In genomic region chr11:107895635-107896034, GRCm38 (mm10) we compare ENCODE assay signal across 16 mouse cellular contexts. TPM values are rescaled to one million over a fixed set of nuclear protein-coding genes. Genes with fewer than 3 reads are reported as not detected.
"Had no signal": no experiment of that assay in that cellular context is flagged by ENCODE, and none has a peak within 500 bp of the region (broad histone marks: within the 10 kb centered on the region; RNA-seq: fewer than 3 reads in every experiment).

No protein-coding gene starts in this region.

- H3K27ac ChIP-seq: kidney, embryonic 15.5 days; limb, embryonic 10.5 days; liver, embryonic 15.5 days; midbrain, embryonic 13.5 days; neural tube, embryonic 13.5 days had no signal

- ATAC-seq: lung, postnatal 0 days; midbrain, embryonic 13.5 days had no signal

- H3K36me3 ChIP-seq: kidney, embryonic 15.5 days; limb, embryonic 10.5 days; liver, embryonic 15.5 days; midbrain, embryonic 13.5 days; neural tube, embryonic 13.5 days had no signal

- H3K4me2 ChIP-seq: kidney, embryonic 15.5 days; liver, embryonic 11.5 days; liver, embryonic 15.5 days; midbrain, embryonic 13.5 days; neural tube, embryonic 13.5 days had no signal

- DNase-seq: kidney, adult 2 months; kidney, postnatal 14 days; lung, adult 2 months; lung, postnatal 36 days; right cerebral cortex, postnatal 25 days; thymus, postnatal 4 days had no signal

- H3K4me1 ChIP-seq: kidney, embryonic 15.5 days; liver, embryonic 15.5 days; midbrain, embryonic 13.5 days had no signal

- H3K9ac ChIP-seq: kidney, embryonic 15.5 days; liver, embryonic 15.5 days; midbrain, embryonic 13.5 days; neural tube, embryonic 13.5 days had no signal

- H3K4me3 ChIP-seq: kidney, embryonic 15.5 days; limb, embryonic 10.5 days; liver, embryonic 15.5 days; midbrain, embryonic 13.5 days; neural tube, embryonic 13.5 days had no signal

- H3K9me3 ChIP-seq: kidney, embryonic 15.5 days; limb, embryonic 10.5 days; liver, embryonic 15.5 days; midbrain, embryonic 13.5 days; neural tube, embryonic 13.5 days had no signal

- H3K27me3 ChIP-seq: kidney, embryonic 15.5 days; liver, embryonic 15.5 days; midbrain, embryonic 13.5 days; neural tube, embryonic 13.5 days had no signal

RNA-seq across cellular contexts. Expression of gene Cacng5, which starts 19.2 kb away (rescaled TPM):
- total RNA-seq: megakaryocyte progenitor cell, adult 5-6 weeks; monocyte, adult 5-6 weeks had no signal
- polyA plus RNA-seq: lung, postnatal 0 days; thymus, postnatal 0 days had no signal
